Mouse (Mus musculus) stomach, postnatal 0 days (tissue): ENCODE data around the gene Gm32742. TPM values are rescaled to one million over a fixed set of nuclear protein-coding genes. Genes with fewer than 3 reads are reported as not detected.

Source experiments
- ATAC-seq: fragments of 200-750 bp; cut with Nextera tagmentation; 2 replicates; pipeline ENCODE4 v1.8.0; 2017; ENCODE audit not compliant: low FRiP score, low TSS enrichment
- DNase-seq: peaks from one replicate; pipeline ENCODE4 v3.0.0-alpha.2; 2016; ENCODE audit warnings: low spot score
- H3K27ac ChIP-seq: fragments of 300-500 bp; sonication (generic); replicated peaks from 2 replicates; pipeline ENCODE4 v1.5.1; 2014; ENCODE audit warnings: mild to moderate bottlenecking, control low read depth
- H3K27me3 ChIP-seq: fragments of 300-500 bp; sonication (generic); 2 replicates; pipeline ENCODE4 v1.6.1; 2014; ENCODE audit warnings: low read length; ENCODE audit not compliant: control insufficient read depth, insufficient read depth
- H3K36me3 ChIP-seq: fragments of 300-500 bp; sonication (generic); 2 replicates; pipeline ENCODE4 v1.6.1; 2014; ENCODE audit warnings: low read length, mixed read lengths; ENCODE audit not compliant: control insufficient read depth, insufficient read depth
- H3K4me1 ChIP-seq: fragments of 300-500 bp; sonication (generic); replicated peaks from 2 replicates; pipeline ENCODE4 v1.6.1; 2014; ENCODE audit warnings: antibody characterized with exemption; ENCODE audit not compliant: control insufficient read depth, insufficient read depth
- H3K4me2 ChIP-seq: fragments of 300-500 bp; sonication (generic); replicated peaks from 2 replicates; pipeline ENCODE4 v1.6.1; 2014; ENCODE audit warnings: low read depth, mild to moderate bottlenecking, control low read depth, moderate library complexity
- H3K4me3 ChIP-seq: fragments of 300-500 bp; sonication (generic); 2 replicates; pipeline ENCODE4 v1.5.1; 2014; ENCODE audit warnings: low read depth, low read length, control low read depth
- H3K9ac ChIP-seq: fragments of 300-500 bp; sonication (generic); 2 replicates; pipeline ENCODE4 v1.6.1; 2014; ENCODE audit warnings: mild to moderate bottlenecking, low read length, control low read depth, mixed read lengths
- H3K9me3 ChIP-seq: fragments of 300-500 bp; sonication (generic); 2 replicates; pipeline ENCODE4 v1.6.1; 2016; ENCODE audit warnings: low read length; ENCODE audit not compliant: control insufficient read depth
- CTCF ChIP-seq: IDR thresholded peaks from 2 replicates; pipeline ENCODE4 v1.5.1; 2016; ENCODE audit warnings: antibody characterized with exemption, low read depth, mild to moderate bottlenecking, moderate library complexity
- EP300 ChIP-seq: optimal IDR thresholded peaks from 2 replicates; pipeline ENCODE3; 2016; ENCODE audit warnings: antibody characterized with exemption
- WGBS: fragments of 180-500 bp; shearing (Covaris S2); extraction: QIAGEN DNeasy Blood & Tissue Kit; methylation state at CpG from one replicate; pipeline ENCODE4 v1.1.7; 2014; 5-methylcytosine and 5-hydroxymethylcytosine counted together
- polyA plus RNA-seq: library from polyadenylated mRNA; unstranded; fragments of >200 nt; fragmentation: Nextera tagmentation; extraction: Ambion mirVana; gene quantifications from 2 replicates; pipeline ENCODE4 v1.2.1, GENCODE M21; 2015

Gm32742 gene
- polyA plus RNA-seq, 1 experiment from 2014 or later: 0.08 TPM

- Histone ChIP-seq H3K9me3 (no peaks in the 10 kb centered on the region), H3K27me3 (no peaks in the 10 kb centered on the region), H3K27ac (no peak overlapping the region), H3K36me3 (no peaks in the 10 kb centered on the region), H3K4me2 (no peak overlapping the region), H3K4me1 (no peaks in the 10 kb centered on the region), H3K4me3 (no peak overlapping the region), H3K9ac (no peak overlapping the region)
- WGBS: 84% methylated on average over 4 of the region's 4 CpGs
- TF ChIP-seq CTCF: no peak
- TF ChIP-seq EP300: no peak
- ATAC-seq (no peak), DNase-seq (no peak)
Observed at GRCm38 (mm10) chr9:51137432-51137831, 27.9 kb downstream of the Gm32742 start.

- ATAC-seq (no peak), DNase-seq (no peak)
- H3K4me2 ChIP-seq: no peak overlapping the region
- H3K9ac ChIP-seq: no peak overlapping the region
- no peaks in the 10 kb centered on the region for H3K9me3 ChIP-seq
- H3K4me1 ChIP-seq: no peaks in the 10 kb centered on the region
- H3K27me3 ChIP-seq: no peaks in the 10 kb centered on the region
- H3K27ac ChIP-seq: no peak overlapping the region
- TF ChIP-seq CTCF (peak; percentile 75), EP300 (no peak)
- no peaks in the 10 kb centered on the region for H3K36me3 ChIP-seq
- no peak overlapping the region for H3K4me3 ChIP-seq
- 69% methylated on average over 3 of the region's 3 CpGs for WGBS
Observed at GRCm38 (mm10) chr9:51136985-51137384, 28.3 kb downstream of the Gm32742 start.

- no peak for ATAC-seq
- 70% methylated on average over 4 of the region's 4 CpGs for WGBS
Observed at GRCm38 (mm10) chr9:51114767-51115166, 50.5 kb downstream of the Gm32742 start.

GRCm38 (mm10) chr9:51105751-51106150 lies 59.6 kb downstream of the Gm32742 start:
- no peak overlapping the region for H3K4me3 ChIP-seq
- no peaks in the 10 kb centered on the region for H3K36me3 ChIP-seq
- no peaks in the 10 kb centered on the region for H3K9me3 ChIP-seq
- 57% methylated on average over 2 of the region's 2 CpGs for WGBS
- no peak overlapping the region for H3K27ac ChIP-seq
- no peaks in the 10 kb centered on the region for H3K27me3 ChIP-seq
- TF ChIP-seq EP300: no peak
- no peak for TF ChIP-seq CTCF
- no peak overlapping the region for H3K4me2 ChIP-seq
- H3K9ac ChIP-seq: no peak overlapping the region
- 0 out of 2 replicates have a peak, but pooled peaks cover 6% of the 10 kb centered on the region for H3K4me1 ChIP-seq
- ATAC-seq: no peak
- no peak for DNase-seq

More at GRCm38 (mm10) chr9:51114767-51115166, 50.5 kb downstream of the Gm32742 start:
- Histone ChIP-seq H3K4me2 (no peak overlapping the region), H3K4me1 (no peaks in the 10 kb centered on the region), H3K27ac (no peak overlapping the region), H3K9ac (no peak overlapping the region), H3K4me3 (no peak overlapping the region), H3K36me3 (no peaks in the 10 kb centered on the region), H3K27me3 (no peaks in the 10 kb centered on the region), H3K9me3 (no peaks in the 10 kb centered on the region)
- TF ChIP-seq EP300: no peak
- no peak for TF ChIP-seq CTCF
- DNase-seq: no peak

- DNase-seq: peak; percentile 55
- H3K4me2 ChIP-seq: peak overlapping the region; percentile 98
- peak; percentile 79 for ATAC-seq
- no peaks in the 10 kb centered on the region for H3K9me3 ChIP-seq
- WGBS: 22% methylated on average over 18 of the region's 30 CpGs
- H3K4me3 ChIP-seq: peak overlapping the region; percentile 52
- TF ChIP-seq CTCF (no peak), EP300 (no peak)
- 0 out of 2 replicates have a peak, but pooled peaks cover 6% of the 10 kb centered on the region for H3K4me1 ChIP-seq
- peak overlapping the region; percentile 65 for H3K9ac ChIP-seq
- H3K27ac ChIP-seq: no peak overlapping the region
- H3K27me3 ChIP-seq: no peaks in the 10 kb centered on the region
- H3K36me3 ChIP-seq: no peaks in the 10 kb centered on the region
Observed at GRCm38 (mm10) chr9:51103808-51104514, 61.4 kb downstream of the Gm32742 start.

GRCm38 (mm10) chr9:51102963-51103807 lies 62.1 kb downstream of the Gm32742 start:
- H3K27ac ChIP-seq: no peak overlapping the region
- no peaks in the 10 kb centered on the region for H3K36me3 ChIP-seq
- ATAC-seq (peak; percentile 81), DNase-seq (peak; percentile 69)
- 5% methylated on average over 35 of the region's 44 CpGs for WGBS
- H3K4me2 ChIP-seq: peak overlapping the region; percentile 98
- H3K27me3 ChIP-seq: no peaks in the 10 kb centered on the region
- no peaks in the 10 kb centered on the region for H3K9me3 ChIP-seq
- peak overlapping the region; percentile 65 for H3K9ac ChIP-seq
- H3K4me1 ChIP-seq: 0 out of 2 replicates have a peak, but pooled peaks cover 6% of the 10 kb centered on the region
- H3K4me3 ChIP-seq: peak overlapping the region; percentile 52
- TF ChIP-seq CTCF (no peak), EP300 (no peak)
